Mouse (Mus musculus) hindbrain, embryonic 15.5 days (tissue): Measurements from ENCODE around the gene Zbtb48. TPM values are rescaled to one million over a fixed set of nuclear protein-coding genes. Genes with fewer than 3 reads are reported as not detected.
A peak's percentile ranks its signal among the peaks of the same experiment; 100 is the strongest.

Experiments
- ATAC-seq: fragments of 200-750 bp; cut with Nextera tagmentation; 2 replicates; pipeline ENCODE4 v1.8.0; 2017; ENCODE audit warnings: low read depth, moderate number of reproducible peaks, moderate TSS enrichment; ENCODE audit not compliant: low FRiP score
- H3K27ac ChIP-seq: fragments of 300-500 bp; sonication (generic); replicated peaks from 2 replicates; pipeline ENCODE4 v1.5.1; 2015; ENCODE audit warnings: mild to moderate bottlenecking, inconsistent platforms
- H3K27me3 ChIP-seq: fragments of 300-500 bp; sonication (generic); 2 replicates; pipeline ENCODE4 v1.6.1; 2015; ENCODE audit warnings: control low read depth, inconsistent platforms
- H3K36me3 ChIP-seq: fragments of 300-500 bp; sonication (generic); 2 replicates; pipeline ENCODE4 v1.6.1; 2015; ENCODE audit warnings: control low read depth, inconsistent platforms
- H3K4me1 ChIP-seq: fragments of 300-500 bp; sonication (generic); replicated peaks from 2 replicates; pipeline ENCODE4 v1.6.1; 2015; ENCODE audit warnings: control low read depth, inconsistent platforms
- H3K4me2 ChIP-seq: fragments of 300-500 bp; sonication (generic); 2 replicates; pipeline ENCODE4 v1.6.1; 2015; ENCODE audit warnings: moderate library complexity, mild to moderate bottlenecking, inconsistent platforms
- H3K4me3 ChIP-seq: fragments of 300-500 bp; sonication (generic); 2 replicates; pipeline ENCODE4 v1.5.1; 2015; ENCODE audit warnings: mild to moderate bottlenecking, inconsistent platforms
- H3K9ac ChIP-seq: fragments of 300-500 bp; sonication (generic); 2 replicates; pipeline ENCODE4 v1.6.1; 2015; ENCODE audit warnings: inconsistent platforms
- H3K9me3 ChIP-seq: fragments of 300-500 bp; sonication (generic); 2 replicates; pipeline ENCODE4 v1.6.1; 2016; ENCODE audit warnings: control low read depth, inconsistent platforms
- WGBS: fragments of 180-500 bp; shearing (Covaris S2); methylation state at CpG from one replicate; pipeline ENCODE4 v1.1.7; 2015; 5-methylcytosine and 5-hydroxymethylcytosine counted together
- polyA plus RNA-seq: library from polyadenylated mRNA; unstranded; fragments of >200 nt; fragmentation: Nextera tagmentation; extraction: Ambion mirVana; gene quantifications from 2 replicates; pipeline ENCODE4 v1.2.1, GENCODE M21; 2015

The Zbtb48 gene
- polyA plus RNA-seq, 1 experiment from 2014 or later: 18.5 TPM

DNA sequence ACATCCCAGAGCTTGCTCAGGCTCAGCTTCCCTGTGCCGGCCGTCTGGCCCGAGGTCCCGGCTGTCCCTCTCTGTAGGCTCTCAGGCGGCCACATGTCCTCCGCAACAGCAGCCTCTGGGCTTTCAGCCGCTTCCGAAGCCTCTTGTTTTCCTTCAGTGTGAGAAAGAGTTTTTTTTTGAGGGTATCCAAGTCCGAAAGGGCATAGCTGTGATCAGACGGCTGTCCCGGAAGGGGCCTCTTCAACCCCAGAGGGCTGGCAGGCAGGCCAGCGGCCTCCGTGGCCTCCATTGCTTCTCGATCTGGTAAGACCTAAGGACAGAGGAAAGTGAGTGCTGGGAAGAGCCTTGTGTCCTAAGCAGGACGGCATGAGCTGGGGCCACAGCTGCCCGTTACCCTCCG lies 44.4 kb downstream of the Zbtb48 start:
- no peaks in the 10 kb centered on the region for H3K9me3 ChIP-seq
- no peak for ATAC-seq
- no peak overlapping the region for H3K4me2 ChIP-seq
- H3K27me3 ChIP-seq: no peaks in the 10 kb centered on the region
- 60% methylated on average over 17 of the region's 17 CpGs for WGBS
- H3K4me3 ChIP-seq: no peak overlapping the region
- no peak overlapping the region for H3K9ac ChIP-seq
- H3K27ac ChIP-seq: no peak overlapping the region
- peaks cover 13% of the 10 kb centered on the region for H3K36me3 ChIP-seq
- peaks cover 21% of the 10 kb centered on the region for H3K4me1 ChIP-seq

DNA sequence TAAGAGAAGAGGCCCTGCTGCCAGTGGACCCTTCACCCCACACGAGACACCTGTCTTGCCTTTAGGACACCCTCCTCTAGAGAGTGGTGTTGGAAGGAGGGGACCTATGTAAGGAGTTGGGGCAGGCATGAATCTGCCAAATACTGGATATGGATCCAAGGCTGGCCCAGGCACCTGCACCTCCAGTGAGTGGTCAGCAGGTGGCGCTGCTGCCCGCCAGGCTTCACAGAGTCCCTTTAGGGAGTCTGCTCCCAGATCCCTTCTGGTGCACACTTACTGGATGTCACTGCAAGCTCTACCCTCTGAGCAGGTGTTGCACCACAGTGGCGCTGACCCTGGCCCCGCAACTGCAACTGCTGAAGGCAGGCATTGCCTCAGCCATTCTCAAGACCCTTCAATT lies 46.1 kb downstream of the Zbtb48 start:
- Histone ChIP-seq H3K4me3 (no peak overlapping the region), H3K9ac (no peak overlapping the region), H3K4me2 (no peak overlapping the region), H3K9me3 (no peaks in the 10 kb centered on the region), H3K27me3 (no peaks in the 10 kb centered on the region), H3K36me3 (peaks cover 18% of the 10 kb centered on the region), H3K4me1 (peaks cover 4% of the 10 kb centered on the region), H3K27ac (peak overlapping the region; percentile 42; the same call in 1 of the 2 replicates)
- ATAC-seq: peak; percentile 67
- WGBS: 10% methylated on average over 5 of the region's 5 CpGs

DNA sequence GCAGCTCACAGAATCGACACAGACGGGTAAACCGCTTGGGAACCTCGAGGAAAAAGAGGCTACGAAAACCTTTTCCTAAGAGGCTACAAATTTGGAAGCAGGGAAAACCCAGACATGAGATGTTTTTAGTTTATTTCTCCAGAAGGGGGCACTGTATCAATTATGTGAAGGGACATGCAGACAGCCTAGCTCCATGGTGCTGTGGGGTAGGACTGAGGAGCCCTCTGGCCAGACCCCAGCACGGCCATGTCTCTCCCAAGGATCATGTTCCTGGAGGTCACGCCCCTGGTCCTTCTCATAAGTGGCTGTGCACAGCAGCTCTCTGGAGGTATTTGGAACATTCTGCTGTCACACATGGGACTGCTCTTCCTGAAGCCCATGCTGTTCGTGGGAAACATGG lies 46.8 kb downstream of the Zbtb48 start:
- Histone ChIP-seq H3K9me3 (no peaks in the 10 kb centered on the region), H3K4me1 (peaks cover 3% of the 10 kb centered on the region; the same call in 1 of the 2 replicates), H3K27me3 (no peaks in the 10 kb centered on the region), H3K27ac (no peak overlapping the region), H3K36me3 (peaks cover 21% of the 10 kb centered on the region), H3K4me3 (no peak overlapping the region), H3K4me2 (no peak overlapping the region), H3K9ac (no peak overlapping the region)
- ATAC-seq: no peak
- 81% methylated on average over 8 of the region's 8 CpGs for WGBS

DNA sequence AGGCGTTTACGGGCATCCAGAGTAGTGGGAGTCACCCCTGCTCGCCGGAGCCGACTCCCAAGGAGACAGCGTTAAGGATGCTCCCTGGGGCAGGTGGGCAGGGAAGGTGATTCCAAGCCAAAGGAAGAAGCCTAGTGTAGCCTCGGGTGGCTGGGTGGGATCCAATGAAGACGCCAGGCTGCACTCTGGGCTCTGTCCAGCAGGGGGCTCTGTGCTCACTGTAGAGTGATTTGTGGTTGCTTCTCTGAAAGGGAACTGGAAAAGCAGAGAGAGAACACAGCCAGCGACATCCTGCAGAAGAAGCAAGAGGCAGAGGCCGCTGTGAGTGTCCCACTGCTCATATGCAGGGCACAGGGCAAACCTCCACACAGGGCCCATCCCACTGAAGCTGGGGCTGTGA lies 49.7 kb downstream of the Zbtb48 start:
- Histone ChIP-seq H3K27me3 (no peaks in the 10 kb centered on the region), H3K9me3 (no peaks in the 10 kb centered on the region), H3K4me2 (no peak overlapping the region), H3K9ac (no peak overlapping the region), H3K4me1 (peaks cover 3% of the 10 kb centered on the region; the same call in 1 of the 2 replicates), H3K36me3 (peaks cover 38% of the 10 kb centered on the region), H3K27ac (no peak overlapping the region), H3K4me3 (no peak overlapping the region)
- 40% methylated on average over 10 of the region's 10 CpGs for WGBS
- ATAC-seq: peak; percentile 25; the same call in 1 of the 2 replicates

DNA sequence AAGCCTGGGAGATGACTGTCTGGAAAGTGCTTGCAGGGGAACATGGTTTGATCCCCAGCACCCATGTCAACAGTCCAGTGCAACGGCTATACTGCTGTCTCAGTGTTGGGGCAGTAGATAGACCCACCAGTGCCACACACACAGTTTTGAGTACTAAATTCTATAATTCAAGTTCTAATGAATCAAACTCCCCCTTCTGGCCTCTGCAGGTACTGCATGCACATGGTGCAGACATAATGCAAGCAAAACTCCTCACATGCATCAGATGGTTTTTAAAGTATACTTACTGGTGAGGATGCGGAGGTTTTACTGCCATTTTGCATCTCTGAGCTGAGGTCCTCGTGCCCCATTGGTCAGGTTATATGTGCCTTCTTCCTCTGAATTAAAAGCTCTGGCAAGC lies 52.0 kb downstream of the Zbtb48 start:
- H3K4me2 ChIP-seq: no peak overlapping the region
- no peak overlapping the region for H3K9ac ChIP-seq
- WGBS: 93% methylated on average over 3 of the region's 3 CpGs
- peaks cover 33% of the 10 kb centered on the region for H3K36me3 ChIP-seq
- no peak overlapping the region for H3K4me3 ChIP-seq
- no peaks in the 10 kb centered on the region for H3K27me3 ChIP-seq
- no peaks in the 10 kb centered on the region for H3K4me1 ChIP-seq
- no peak overlapping the region for H3K27ac ChIP-seq
- no peak for ATAC-seq
- H3K9me3 ChIP-seq: no peaks in the 10 kb centered on the region

DNA sequence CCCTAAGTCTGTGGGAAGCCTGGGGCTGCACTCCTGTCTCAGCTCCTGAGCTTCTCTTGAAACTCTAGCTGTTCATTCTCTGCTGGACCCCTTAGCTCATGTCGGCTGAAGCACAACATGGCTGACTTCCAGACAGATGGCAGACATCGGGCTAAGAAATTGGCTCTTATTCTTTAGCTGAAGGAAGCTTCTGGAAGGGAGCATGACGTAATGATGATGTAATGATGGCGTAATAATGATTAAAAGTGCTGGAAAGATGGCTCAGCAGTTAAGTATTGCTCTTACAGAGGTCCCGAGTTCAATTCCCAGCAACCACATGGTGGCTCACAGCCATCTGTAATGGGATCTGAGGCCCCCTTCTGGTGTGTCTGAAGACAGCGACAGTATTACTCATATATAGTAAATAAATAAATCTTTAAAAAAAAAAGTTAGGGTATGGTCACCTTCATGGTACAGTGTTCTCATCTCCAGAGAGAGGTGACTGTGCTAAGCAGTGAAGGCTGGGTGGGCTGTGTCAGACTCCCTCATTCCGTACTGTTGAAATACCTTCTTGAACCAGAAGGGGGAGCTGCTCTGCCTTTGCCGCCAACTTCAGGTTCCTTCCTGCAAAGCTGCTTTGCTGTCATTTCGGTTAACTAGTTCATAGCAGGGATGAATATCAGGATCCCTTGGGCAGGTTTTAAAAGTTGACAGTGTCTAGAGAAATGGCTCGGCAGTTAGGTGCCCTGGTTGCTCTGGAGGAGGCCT lies 55.1 kb downstream of the Zbtb48 start:
- WGBS: 71% methylated on average over 10 of the region's 10 CpGs
- H3K36me3 ChIP-seq: peaks cover 30% of the 10 kb centered on the region
- ATAC-seq: no peak

More for the DNA sequence above, 55.1 kb downstream of the Zbtb48 start:
- Histone ChIP-seq H3K27me3 (no peaks in the 10 kb centered on the region), H3K4me2 (no peak overlapping the region), H3K9ac (no peak overlapping the region), H3K4me3 (no peak overlapping the region), H3K4me1 (no peaks in the 10 kb centered on the region), H3K9me3 (no peaks in the 10 kb centered on the region), H3K27ac (no peak overlapping the region)

Other genes with a start within 250 kb of the Zbtb48 start
- 150 and 162 TPM in 2 replicates for gene Camta1, start 165.8 kb downstream of the Zbtb48 start, polyA plus RNA-seq
- 79.8 and 81.6 TPM in 2 replicates for gene Dnajc11, start 94.0 kb downstream of the Zbtb48 start, polyA plus RNA-seq
- 35.7 and 36.7 TPM in 2 replicates for gene Thap3, start 38.7 kb downstream of the Zbtb48 start, polyA plus RNA-seq
- 23.1 and 25.5 TPM in 2 replicates for gene Phf13, start 31.4 kb downstream of the Zbtb48 start, polyA plus RNA-seq
- gene Klhl21, start 18.9 kb downstream of the Zbtb48 start, polyA plus RNA-seq: 4.7 and 5.4 TPM in 2 replicates
- 1.6 and 1.8 TPM in 2 replicates for gene Tas1r1, start 10.9 kb upstream of the Zbtb48 start, polyA plus RNA-seq
- 24.7 and 27.1 TPM in 2 replicates for gene Nol9, start 11.7 kb upstream of the Zbtb48 start, polyA plus RNA-seq
- 11.7 and 13.5 TPM in 2 replicates for gene Plekhg5, start 44.8 kb upstream of the Zbtb48 start, polyA plus RNA-seq
- gene Tnfrsf25, start 88.3 kb upstream of the Zbtb48 start, polyA plus RNA-seq: 0.97 and 1.8 TPM in 2 replicates
- gene Espn, start 124.7 kb upstream of the Zbtb48 start, polyA plus RNA-seq: 0.29 and 0.31 TPM in 2 replicates
- not detected in 2 replicates for gene Hes2, start 131.2 kb upstream of the Zbtb48 start, polyA plus RNA-seq
- 427 and 433 TPM in 2 replicates for gene Acot7, start 150.5 kb upstream of the Zbtb48 start, polyA plus RNA-seq
- gene Gpr153, start 246.6 kb upstream of the Zbtb48 start, polyA plus RNA-seq: 18.4 and 21.7 TPM in 2 replicates